Mouse (Mus musculus): ENCODE measurements at regions not wholly inside any gene's neighbourhood (a gene's known extent, or its start where the extent isn't known, plus 50 kb on each side); places are given as distances from the start of the nearest gene placed in this dataset.

DNA sequence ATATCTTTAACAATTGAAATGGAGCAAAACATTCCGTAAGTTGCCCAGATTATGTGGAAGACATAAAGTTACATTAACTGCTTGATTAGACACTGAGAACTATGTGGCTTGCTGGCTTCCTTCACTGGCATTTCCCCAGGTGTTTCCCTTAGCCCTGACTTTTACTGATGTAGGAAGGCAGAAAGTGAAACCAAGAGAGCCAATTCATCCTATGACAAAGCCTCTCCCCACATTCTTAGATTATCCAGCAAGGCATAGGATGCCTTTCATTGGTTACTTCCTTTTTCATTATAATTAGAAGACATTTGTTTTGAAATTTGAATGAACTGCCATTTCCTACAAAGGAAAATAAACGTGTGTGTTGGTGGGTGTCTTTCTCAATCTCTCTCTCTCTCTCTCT, 72.1 kb downstream of the Cdc42ep3 start:
- TF ChIP-seq CTCF (IDR thresholded peaks at IDR 0.05; ENCODE audit: low read depth) (no peak), EP300 (IDR thresholded peaks at IDR 0.05; ENCODE audit: low read depth) (no peak)

All from heart, postnatal 0 days (tissue).